Mouse (Mus musculus) heart, embryonic 11.5 days (tissue): ENCODE data around the gene Zfp324. TPM values are rescaled to one million over a fixed set of nuclear protein-coding genes. Genes with fewer than 3 reads are reported as not detected.
A peak's percentile ranks its signal among the peaks of the same experiment; 100 is the strongest.
"Not testable (repeated sequence)": the region's sequence is repeated elsewhere in the genome, so short reads cannot be mapped to it uniquely, and the experiment has no call there.

Experiments
- ATAC-seq: fragments of 200-750 bp; cut with Nextera tagmentation; replicated peaks from 2 replicates; pipeline ENCODE4 v1.8.0; 2017; ENCODE audit warnings: moderate library complexity; ENCODE audit not compliant: insufficient number of reproducible peaks, low FRiP score, low TSS enrichment
- H3K27ac ChIP-seq: fragments of 300-500 bp; sonication (generic); 2 replicates; pipeline ENCODE4 v1.5.1; 2014; ENCODE audit warnings: mild to moderate bottlenecking, low read depth, low read length
- H3K27me3 ChIP-seq: fragments of 300-500 bp; sonication (generic); 2 replicates; pipeline ENCODE4 v1.6.1; 2014; ENCODE audit warnings: mild to moderate bottlenecking, low read length, mixed read lengths; ENCODE audit not compliant: control insufficient read depth, insufficient read depth
- H3K36me3 ChIP-seq: fragments of 300-500 bp; sonication (generic); 2 replicates; pipeline ENCODE4 v1.6.1; 2014; ENCODE audit warnings: mild to moderate bottlenecking, low read length, moderate library complexity, mixed read lengths; ENCODE audit not compliant: control insufficient read depth, insufficient read depth
- H3K4me1 ChIP-seq: fragments of 300-500 bp; sonication (generic); 2 replicates; pipeline ENCODE4 v1.6.1; 2014; ENCODE audit warnings: low read length; ENCODE audit not compliant: control insufficient read depth, insufficient read depth
- H3K4me2 ChIP-seq: fragments of 300-500 bp; sonication (generic); 2 replicates; pipeline ENCODE4 v1.6.1; 2014; ENCODE audit warnings: mild to moderate bottlenecking, moderate library complexity
- H3K4me3 ChIP-seq: fragments of 300-500 bp; sonication (generic); 2 replicates; pipeline ENCODE4 v1.5.1; 2014; ENCODE audit warnings: low read depth, low read length
- H3K9ac ChIP-seq: fragments of 300-500 bp; sonication (generic); 2 replicates; pipeline ENCODE4 v1.6.1; 2014; ENCODE audit warnings: mild to moderate bottlenecking, low read depth, low read length, moderate library complexity
- H3K9me3 ChIP-seq: fragments of 300-500 bp; sonication (generic); replicated peaks from 2 replicates; pipeline ENCODE4 v1.6.1; 2016; ENCODE audit warnings: low read length; ENCODE audit not compliant: control insufficient read depth
- WGBS: fragments of 180-500 bp; shearing (Covaris S2); extraction: QIAGEN DNeasy Blood & Tissue Kit; methylation state at CpG from one replicate; pipeline ENCODE4 v1.1.7; 2014; ENCODE audit not compliant: insufficient replicate concordance; 5-methylcytosine and 5-hydroxymethylcytosine counted together
- polyA plus RNA-seq: library from polyadenylated mRNA; unstranded; fragments of >200 nt; fragmentation: Nextera tagmentation; extraction: Ambion mirVana; gene quantifications from 2 replicates; pipeline ENCODE4 v1.2.1, GENCODE M21; 2014

The Zfp324 gene
- polyA plus RNA-seq, 1 experiment from 2014 or later, result 6.8 TPM

- no peak overlapping the region for H3K27ac ChIP-seq
- no peak overlapping the region for H3K4me3 ChIP-seq
- no peaks in the 10 kb centered on the region for H3K36me3 ChIP-seq
- H3K4me1 ChIP-seq, result no peaks in the 10 kb centered on the region
- H3K4me2 ChIP-seq, result no peak overlapping the region
- ATAC-seq, result no peak
- no peak overlapping the region for H3K9ac ChIP-seq
- peaks cover under 1% of the 10 kb centered on the region; the same call in 1 of the 2 replicates for H3K27me3 ChIP-seq
- 77% methylated on average over 4 of the region's 4 CpGs for WGBS
- H3K9me3 ChIP-seq, result no peaks in the 10 kb centered on the region
Observed at GRCm38 (mm10) chr7:12933615-12934140, 32.0 kb upstream of the Zfp324 start.

- H3K36me3 ChIP-seq, result no peaks in the 10 kb centered on the region
Observed at GRCm38 (mm10) chr7:12934808-12935207, 30.8 kb upstream of the Zfp324 start.

GRCm38 (mm10) chr7:12937254-12937803 is 28.3 kb upstream of the Zfp324 start:
- H3K4me1 ChIP-seq, H3K4me3 ChIP-seq, H3K9me3 ChIP-seq, H3K9ac ChIP-seq, ATAC-seq, H3K27ac ChIP-seq, H3K36me3 ChIP-seq, H3K27me3 ChIP-seq, H3K4me2 ChIP-seq: not testable (repeated sequence)
- WGBS, result 74% methylated on average over 4 of the region's 4 CpGs

More at GRCm38 (mm10) chr7:12934808-12935207, 30.8 kb upstream of the Zfp324 start:
- 57% methylated on average over 3 of the region's 3 CpGs for WGBS
- Histone ChIP-seq H3K9ac (no peak overlapping the region), H3K27ac (no peak overlapping the region), H3K4me2 (no peak overlapping the region), H3K4me1 (no peaks in the 10 kb centered on the region), H3K27me3 (no peaks in the 10 kb centered on the region), H3K9me3 (no peaks in the 10 kb centered on the region), H3K4me3 (no peak overlapping the region)
- ATAC-seq, result no peak

GRCm38 (mm10) chr7:12940599-12940998 is 25.0 kb upstream of the Zfp324 start:
- H3K9ac ChIP-seq, result no peak overlapping the region
- WGBS, result 82% methylated on average over 4 of the region's 4 CpGs
- no peak for ATAC-seq
- no peaks in the 10 kb centered on the region for H3K4me1 ChIP-seq
- no peaks in the 10 kb centered on the region for H3K27me3 ChIP-seq
- H3K27ac ChIP-seq, result no peak overlapping the region
- H3K4me3 ChIP-seq, result no peak overlapping the region
- H3K36me3 ChIP-seq, result no peaks in the 10 kb centered on the region
- no peak overlapping the region for H3K4me2 ChIP-seq
- no peaks in the 10 kb centered on the region for H3K9me3 ChIP-seq

GRCm38 (mm10) chr7:12943488-12943887 is 22.1 kb upstream of the Zfp324 start:
- Histone ChIP-seq H3K9me3 (no peaks in the 10 kb centered on the region), H3K27ac (no peak overlapping the region), H3K36me3 (no peaks in the 10 kb centered on the region), H3K4me3 (no peak overlapping the region), H3K9ac (no peak overlapping the region), H3K4me2 (no peak overlapping the region), H3K27me3 (no peaks in the 10 kb centered on the region), H3K4me1 (no peaks in the 10 kb centered on the region)
- ATAC-seq, result no peak

- Histone ChIP-seq H3K9me3 (no peaks in the 10 kb centered on the region), H3K27me3 (no peaks in the 10 kb centered on the region), H3K4me1 (0 out of 2 replicates have a peak, but pooled peaks cover 3% of the 10 kb centered on the region), H3K27ac (peak overlapping the region; percentile 61), H3K4me3 (peak overlapping the region; percentile 40), H3K9ac (peak overlapping the region; percentile 44), H3K4me2 (peak overlapping the region; percentile 68), H3K36me3 (no peaks in the 10 kb centered on the region)
- WGBS, result 11% methylated on average over 35 of the region's 35 CpGs
- ATAC-seq, result peak; percentile 95
Observed at GRCm38 (mm10) chr7:12949032-12949871, 16.4 kb upstream of the Zfp324 start.

- Histone ChIP-seq H3K9ac (peak overlapping the region; percentile 44), H3K9me3 (no peaks in the 10 kb centered on the region), H3K4me3 (peak overlapping the region; percentile 40), H3K27ac (peak overlapping the region; percentile 61), H3K4me2 (peak overlapping the region; percentile 68), H3K4me1 (0 out of 2 replicates have a peak, but pooled peaks cover 3% of the 10 kb centered on the region), H3K27me3 (no peaks in the 10 kb centered on the region), H3K36me3 (no peaks in the 10 kb centered on the region)
- ATAC-seq, result peak; percentile 53
- 5% methylated on average over 16 of the region's 16 CpGs for WGBS
Observed at GRCm38 (mm10) chr7:12949872-12950229, 15.8 kb upstream of the Zfp324 start.

GRCm38 (mm10) chr7:12954896-12955295 is 10.7 kb upstream of the Zfp324 start:
- Histone ChIP-seq H3K4me2 (no peak overlapping the region), H3K4me1 (0 out of 2 replicates have a peak, but pooled peaks cover 3% of the 10 kb centered on the region), H3K27me3 (no peaks in the 10 kb centered on the region), H3K4me3 (no peak overlapping the region), H3K36me3 (no peaks in the 10 kb centered on the region), H3K27ac (no peak overlapping the region), H3K9ac (no peak overlapping the region), H3K9me3 (no peaks in the 10 kb centered on the region)
- ATAC-seq, result no peak
- WGBS, result 48% methylated on average over 3 of the region's 3 CpGs
